Mouse (Mus musculus) brain, embryonic 14.5 days (tissue): Measurements from ENCODE around the gene Elavl4.

Experiments used
- CTCF ChIP-seq: fragments of 200-500 bp; IDR thresholded peaks from 2 replicates; pipeline ENCODE4 v1.5.1; 2012; ENCODE audit warnings: inconsistent platforms, mild to moderate bottlenecking, moderate library complexity, borderline replicate concordance; ENCODE audit not compliant: insufficient read depth, insufficient read length; ENCODE audit errors: extremely low read depth
- POLR2A ChIP-seq: fragments of 200-500 bp; IDR thresholded peaks from 2 replicates; pipeline ENCODE4 v1.6.1; 2012; ENCODE audit warnings: mild to moderate bottlenecking, inconsistent platforms, borderline replicate concordance; ENCODE audit not compliant: poor library complexity, insufficient read depth, insufficient read length, severe bottlenecking; ENCODE audit errors: extremely low read depth

GRCm38 (mm10) chr4:110199897-110200296 is 151.8 kb downstream of the Elavl4 start:
- no peak for TF ChIP-seq POLR2A
- TF ChIP-seq CTCF, result no peak
